ENCODE assay signal across 8 mouse cellular contexts in genomic region chr2:30716580-30717565, GRCm38 (mm10).
DNase-seq lines count a peak whose midpoint lies in the region; ATAC-seq and TF ChIP-seq lines count a peak whose summit lies in the region.

No protein-coding gene starts in this region.

- peak overlapping the region; percentile 100 for H3K27ac ChIP-seq in layer of hippocampus, adult 2 months
- peak overlapping the region; percentile 99 for H3K27ac ChIP-seq in cortical plate, adult 2 months (ENCODE audit: insufficient read depth, low read length)
- peak overlapping the region; percentile 99 for H3K27ac ChIP-seq in kidney, adult 2 months (ENCODE audit: insufficient read depth, low read depth, low read length)
- peak overlapping the region; percentile 100 for H3K27ac ChIP-seq in lung, embryonic 14.5 days (ENCODE audit: low read depth)
- peak overlapping the region; percentile 100 for H3K27ac ChIP-seq in stomach, embryonic 14.5 days (ENCODE audit: low read length)

- peak; percentile 34; the same call in 1 of the 2 replicates for TF ChIP-seq POLR2A in cortical plate, adult 2 months (IDR thresholded peaks at IDR 0.05; ENCODE audit: extremely low read depth, insufficient read depth, low read length)
- peak; percentile 74 for TF ChIP-seq POLR2A in kidney, adult 2 months (IDR thresholded peaks at IDR 0.05; ENCODE audit: low read depth, low read length)

- no peak for DNase-seq in layer of hippocampus, adult 2 months (ENCODE audit: low spot score in 2 of 2)
- no peak for DNase-seq in layer of hippocampus, adult 9-11 months
- DNase-seq in heart, adult 8-10 months (ENCODE audit: low spot score) = peak; percentile 57
- DNase-seq in kidney, adult 2 months = peak; percentile 91
- DNase-seq in lung, embryonic 14.5 days = peak; percentile 77
- DNase-seq in right cerebral cortex, adult 2 months (ENCODE audit: low spot score in 2 of 2) = no peak

- peak; percentile 3; the same call in 1 of the 2 replicates for ATAC-seq in lung, embryonic 14.5 days (ENCODE audit: insufficient read depth)
- ATAC-seq in stomach, embryonic 14.5 days (ENCODE audit: insufficient number of reproducible peaks, insufficient read depth, low FRiP score, low read depth) = no peak

- 3% methylated on average over 24 of the region's 24 CpGs for WGBS in kidney, adult 2 months
- 2% methylated on average over 24 of the region's 24 CpGs for WGBS in lung, embryonic 14.5 days
- WGBS in stomach, embryonic 14.5 days = 4% methylated on average over 24 of the region's 24 CpGs

- peak; percentile 40 for TF ChIP-seq CTCF in layer of hippocampus, adult 2 months (conservative IDR thresholded peaks at IDR 0.05)
- no peak for TF ChIP-seq CTCF in cortical plate, adult 2 months (IDR thresholded peaks at IDR 0.05; ENCODE audit: extremely low read depth, insufficient read depth, low read length)
- peak; percentile 16; the same call in 1 of the 2 replicates for TF ChIP-seq CTCF in kidney, adult 2 months (conservative IDR thresholded peaks at IDR 0.05; ENCODE audit: insufficient read depth, insufficient read length, low read depth, low read length)
- TF ChIP-seq CTCF in lung, embryonic 14.5 days (IDR thresholded peaks at IDR 0.05; ENCODE audit: low read depth) = peak; percentile 28; the same call in 1 of the 2 replicates

- H3K4me1 ChIP-seq in cortical plate, adult 2 months (ENCODE audit: control insufficient read depth, insufficient read depth, low read length) = peaks cover 23% of the 10 kb centered on the region
- peaks cover 51% of the 10 kb centered on the region for H3K4me1 ChIP-seq in kidney, adult 2 months (ENCODE audit: control insufficient read depth, insufficient read depth, low read length)
- peaks cover 68% of the 10 kb centered on the region for H3K4me1 ChIP-seq in lung, embryonic 14.5 days (ENCODE audit: insufficient read depth)
- peaks cover 79% of the 10 kb centered on the region for H3K4me1 ChIP-seq in stomach, embryonic 14.5 days (ENCODE audit: control insufficient read depth, insufficient read depth, low read length)

- H3K36me3 ChIP-seq in kidney, adult 2 months (ENCODE audit: control insufficient read depth, insufficient read depth, low read length) = no peaks in the 10 kb centered on the region
- H3K36me3 ChIP-seq in lung, embryonic 14.5 days (ENCODE audit: insufficient read depth) = no peaks in the 10 kb centered on the region
- no peaks in the 10 kb centered on the region for H3K36me3 ChIP-seq in stomach, embryonic 14.5 days (ENCODE audit: control insufficient read depth, insufficient read depth, low read length)

- H3K9ac ChIP-seq in lung, embryonic 14.5 days = peak overlapping the region; percentile 44
- H3K9ac ChIP-seq in stomach, embryonic 14.5 days (replicated peaks; ENCODE audit: low read depth, low read length) = peak overlapping the region; percentile 28; the same call in 1 of the 2 replicates

- peak overlapping the region; percentile 86 for H3K4me2 ChIP-seq in lung, embryonic 14.5 days
- peak overlapping the region; percentile 27 for H3K4me2 ChIP-seq in stomach, embryonic 14.5 days (replicated peaks; ENCODE audit: low read depth, low read length)

- H3K27me3 ChIP-seq in kidney, adult 2 months (replicated peaks; ENCODE audit: control insufficient read depth, insufficient read depth, low read length) = no peaks in the 10 kb centered on the region
- H3K27me3 ChIP-seq in lung, embryonic 14.5 days (ENCODE audit: insufficient read depth, low read length) = no peaks in the 10 kb centered on the region
- no peaks in the 10 kb centered on the region for H3K27me3 ChIP-seq in stomach, embryonic 14.5 days (ENCODE audit: control insufficient read depth, insufficient read depth, low read length)

- peak overlapping the region; percentile 2; the same call in 1 of the 2 replicates for H3K4me3 ChIP-seq in layer of hippocampus, adult 2 months
- H3K4me3 ChIP-seq in cortical plate, adult 2 months (ENCODE audit: insufficient read depth, low read length) = no peak overlapping the region
- H3K4me3 ChIP-seq in kidney, adult 2 months (ENCODE audit: insufficient read depth, low read depth, low read length) = peak overlapping the region; percentile 17
- H3K4me3 ChIP-seq in lung, embryonic 14.5 days (ENCODE audit: low read depth, low read length) = peak overlapping the region; percentile 10
- no peak overlapping the region for H3K4me3 ChIP-seq in stomach, embryonic 14.5 days (ENCODE audit: low read depth, low read length)

- H3K9me3 ChIP-seq in lung, embryonic 14.5 days (ENCODE audit: low read depth, low read length) = no peaks in the 10 kb centered on the region
- H3K9me3 ChIP-seq in stomach, embryonic 14.5 days (ENCODE audit: control insufficient read depth, low read depth, low read length) = no peaks in the 10 kb centered on the region

Comparison
In these comparisons a context has a peak if more than half of its experiments do, and no peak if none do; other contexts are left out.
1. DNase-seq: peak in heart, adult 8-10 months (single experiment), kidney, adult 2 months (single experiment) and lung, embryonic 14.5 days (single experiment); none in layer of hippocampus, adult 2 months (0 of 2), layer of hippocampus, adult 9-11 months (single experiment) and right cerebral cortex, adult 2 months (0 of 2).
2. H3K4me3 ChIP-seq: peak in layer of hippocampus, adult 2 months (single experiment), kidney, adult 2 months (single experiment) and lung, embryonic 14.5 days (single experiment); none in cortical plate, adult 2 months (single experiment) and stomach, embryonic 14.5 days (single experiment).
3. Peak in every context shown above with its lines, with median percentiles within 50 percentile points of each other: H3K27ac ChIP-seq.